Mouse (Mus musculus) embryo, embryonic 11.5 days (tissue): ENCODE data around the gene Cecr2.
A peak's percentile ranks its signal among the peaks of the same experiment; 100 is the strongest.

Experiments used
- DNase-seq: peaks from one replicate; pipeline ENCODE4 v3.0.0-alpha.2; 2012; ENCODE audit warnings: low read depth, low spot score

Cecr2 gene

GRCm38 (mm10) chr6:120667422-120667781, 1.2 kb downstream of the Cecr2 start:
- no peak for DNase-seq

- DNase-seq: no peak
Observed at GRCm38 (mm10) chr6:120667911-120668310, 1.7 kb downstream of the Cecr2 start.

- no peak for DNase-seq
Observed at GRCm38 (mm10) chr6:120674121-120674520, 8.0 kb downstream of the Cecr2 start.

- no peak for DNase-seq
Observed at GRCm38 (mm10) chr6:120674881-120675280, 8.7 kb downstream of the Cecr2 start.

- DNase-seq: no peak
Observed at GRCm38 (mm10) chr6:120675979-120676378, 9.8 kb downstream of the Cecr2 start.

- DNase-seq: no peak
Observed at GRCm38 (mm10) chr6:120683351-120683750, 17.2 kb downstream of the Cecr2 start.

GRCm38 (mm10) chr6:120684750-120685149, 18.6 kb downstream of the Cecr2 start:
- DNase-seq: no peak

GRCm38 (mm10) chr6:120686872-120687650, 20.9 kb downstream of the Cecr2 start:
- DNase-seq: no peak

- peak; percentile 19 for DNase-seq
Observed at GRCm38 (mm10) chr6:120700221-120700620, 34.1 kb downstream of the Cecr2 start.

- DNase-seq: no peak
Observed at GRCm38 (mm10) chr6:120704376-120704775, 38.2 kb downstream of the Cecr2 start.

- no peak for DNase-seq
Observed at GRCm38 (mm10) chr6:120708759-120709158, 42.6 kb downstream of the Cecr2 start.

GRCm38 (mm10) chr6:120714806-120715205, 48.6 kb downstream of the Cecr2 start:
- DNase-seq: no peak

GRCm38 (mm10) chr6:120715227-120715626, 49.1 kb downstream of the Cecr2 start:
- no peak for DNase-seq

- no peak for DNase-seq
Observed at GRCm38 (mm10) chr6:120715851-120716250, 49.7 kb downstream of the Cecr2 start.

- peak; percentile 5 for DNase-seq
Observed at GRCm38 (mm10) chr6:120716531-120716984, 50.4 kb downstream of the Cecr2 start.

- DNase-seq: no peak
Observed at GRCm38 (mm10) chr6:120725986-120726385, 59.8 kb downstream of the Cecr2 start.

GRCm38 (mm10) chr6:120736011-120736410, 69.8 kb downstream of the Cecr2 start:
- DNase-seq: no peak

- DNase-seq: peak; percentile 34
Observed at GRCm38 (mm10) chr6:120736566-120736965, 70.4 kb downstream of the Cecr2 start.

- no peak for DNase-seq
Observed at GRCm38 (mm10) chr6:120743130-120743529, 77.0 kb downstream of the Cecr2 start.

- DNase-seq: no peak
Observed at GRCm38 (mm10) chr6:120744266-120744665, 78.1 kb downstream of the Cecr2 start.

- no peak for DNase-seq
Observed at GRCm38 (mm10) chr6:120746416-120746815, 80.2 kb downstream of the Cecr2 start.

GRCm38 (mm10) chr6:120761151-120761550, 95.0 kb downstream of the Cecr2 start:
- DNase-seq: no peak

- DNase-seq: no peak
Observed at GRCm38 (mm10) chr6:120769972-120770371, 103.8 kb downstream of the Cecr2 start.

- no peak for DNase-seq
Observed at GRCm38 (mm10) chr6:120771366-120771765, 105.2 kb downstream of the Cecr2 start.
